Mouse (Mus musculus): ENCODE measurements around the gene Fam120a. TPM values are rescaled to one million over a fixed set of nuclear protein-coding genes. Genes with fewer than 3 reads are reported as not detected.

The Fam120a gene
- polyA plus RNA-seq, 1 experiment from 2014 or later: 17.3 TPM

DNA sequence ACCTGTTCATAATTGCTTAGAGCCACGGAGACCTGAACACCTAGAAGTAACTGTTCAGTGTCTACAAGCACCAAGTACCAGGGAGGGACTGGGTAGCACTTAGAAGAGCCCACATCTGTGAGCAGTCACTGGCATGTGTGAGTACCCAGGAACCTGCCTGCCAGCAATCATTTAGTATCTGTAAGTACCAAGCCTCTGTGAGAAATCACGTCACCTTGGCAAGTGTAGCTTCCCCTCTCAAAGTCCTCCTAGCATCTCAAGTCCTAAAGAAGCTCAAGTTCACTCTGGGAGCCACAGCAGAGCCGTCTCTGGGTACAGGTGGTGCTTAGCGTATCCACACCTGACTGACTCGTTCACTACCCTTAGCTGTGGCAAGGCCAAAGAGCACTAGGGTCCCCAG, 116.1 kb downstream of the Fam120a start:
- no peak for ATAC-seq (ENCODE audit: insufficient number of reproducible peaks, insufficient read depth, low FRiP score, low TSS enrichment, low read depth)
- Histone ChIP-seq H3K27me3 (no peaks in the 10 kb centered on the region), H3K27ac (no peak overlapping the region), H3K9ac (replicated peaks) (no peak overlapping the region), H3K4me3 (replicated peaks) (no peak overlapping the region), H3K36me3 (peaks cover 6% of the 10 kb centered on the region; the same call in 1 of the 2 replicates), H3K4me2 (no peak overlapping the region), H3K9me3 (no peaks in the 10 kb centered on the region), H3K4me1 (replicated peaks) (peaks cover 61% of the 10 kb centered on the region)
- WGBS: 87% methylated on average over 5 of the region's 5 CpGs

DNA sequence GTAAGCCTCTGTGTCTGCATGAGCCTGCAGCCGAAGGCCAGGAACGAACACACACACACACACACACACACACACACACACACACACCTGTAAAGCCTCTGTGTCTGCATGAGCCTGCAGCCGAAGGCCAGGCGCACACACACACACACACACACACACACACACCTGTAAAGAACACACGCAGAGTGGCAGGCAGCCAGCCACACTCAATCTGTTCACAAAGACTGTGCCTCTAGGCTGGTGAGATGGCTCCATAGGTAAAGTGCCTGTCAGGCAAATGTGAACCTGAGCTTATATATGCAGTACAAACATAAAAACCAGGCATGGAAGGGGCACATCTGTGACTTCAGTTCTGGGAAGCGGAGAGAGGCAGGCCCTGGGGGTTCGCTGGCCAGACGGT, 117.0 kb downstream of the Fam120a start:
- Histone ChIP-seq H3K27ac (peak overlapping the region; percentile 14; the same call in 1 of the 2 replicates), H3K9ac (replicated peaks) (no peak overlapping the region), H3K27me3 (no peaks in the 10 kb centered on the region), H3K9me3 (no peaks in the 10 kb centered on the region), H3K4me1 (replicated peaks) (peaks cover 58% of the 10 kb centered on the region), H3K4me3 (replicated peaks) (no peak overlapping the region), H3K36me3 (peaks cover 6% of the 10 kb centered on the region; the same call in 1 of the 2 replicates), H3K4me2 (no peak overlapping the region)
- WGBS: 79% methylated on average over 8 of the region's 8 CpGs
- no peak for ATAC-seq (ENCODE audit: insufficient number of reproducible peaks, insufficient read depth, low FRiP score, low TSS enrichment, low read depth)

DNA sequence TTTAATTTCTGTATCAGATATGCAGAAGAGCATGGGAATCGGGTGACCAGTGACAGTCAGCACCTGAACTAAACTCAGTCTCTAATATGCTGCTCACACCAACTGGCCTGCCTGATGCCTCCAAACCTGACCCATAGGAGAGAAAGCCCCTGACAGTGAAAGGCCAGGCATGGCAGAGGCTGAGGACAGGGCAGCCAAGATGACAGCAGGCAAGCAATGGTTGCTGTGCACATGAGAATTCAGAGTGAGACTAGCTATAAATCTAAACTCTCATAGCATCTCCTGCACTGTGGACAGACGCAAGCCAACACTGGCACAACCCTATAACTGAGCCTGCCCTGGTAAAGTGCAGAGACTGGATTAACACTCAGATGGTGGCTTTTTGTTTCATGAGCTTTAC, 117.5 kb downstream of the Fam120a start:
- no peaks in the 10 kb centered on the region for H3K27me3 ChIP-seq
- H3K4me3 ChIP-seq (replicated peaks): no peak overlapping the region
- H3K4me2 ChIP-seq: no peak overlapping the region
- WGBS: 80% methylated on average over 2 of the region's 2 CpGs
- H3K9ac ChIP-seq (replicated peaks): no peak overlapping the region
- H3K4me1 ChIP-seq (replicated peaks): peaks cover 55% of the 10 kb centered on the region
- H3K27ac ChIP-seq: peak overlapping the region; percentile 14; the same call in 1 of the 2 replicates
- peaks cover 6% of the 10 kb centered on the region; the same call in 1 of the 2 replicates for H3K36me3 ChIP-seq
- H3K9me3 ChIP-seq: no peaks in the 10 kb centered on the region
- no peak for ATAC-seq (ENCODE audit: insufficient number of reproducible peaks, insufficient read depth, low FRiP score, low TSS enrichment, low read depth)

DNA sequence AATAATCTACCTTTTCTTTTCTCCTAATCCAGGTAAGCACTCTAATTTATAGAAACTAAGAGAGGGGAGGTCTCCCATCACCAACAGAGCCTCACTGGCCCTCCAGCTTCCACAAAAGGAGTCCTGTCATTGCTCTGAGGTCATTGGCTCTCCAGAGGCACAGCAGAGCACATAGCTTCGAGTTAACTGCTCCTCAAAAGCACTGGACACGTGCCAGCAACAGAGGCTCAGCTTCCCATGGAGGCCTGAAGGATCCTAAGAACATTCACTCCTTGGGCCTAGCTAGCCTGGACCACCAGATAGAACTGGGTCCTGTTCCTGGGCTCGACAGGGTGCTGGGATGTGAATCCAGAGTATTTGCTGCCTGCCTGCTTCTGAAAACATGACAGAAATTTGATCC, 118.7 kb downstream of the Fam120a start:
- Histone ChIP-seq H3K4me2 (no peak overlapping the region), H3K36me3 (peaks cover 6% of the 10 kb centered on the region; the same call in 1 of the 2 replicates), H3K9ac (replicated peaks) (no peak overlapping the region), H3K4me1 (replicated peaks) (peaks cover 53% of the 10 kb centered on the region), H3K9me3 (no peaks in the 10 kb centered on the region), H3K27me3 (no peaks in the 10 kb centered on the region), H3K4me3 (replicated peaks) (no peak overlapping the region), H3K27ac (peak overlapping the region; percentile 51)
- WGBS: 36% methylated on average over 3 of the region's 3 CpGs
- ATAC-seq (ENCODE audit: insufficient number of reproducible peaks, insufficient read depth, low FRiP score, low TSS enrichment, low read depth): no peak

DNA sequence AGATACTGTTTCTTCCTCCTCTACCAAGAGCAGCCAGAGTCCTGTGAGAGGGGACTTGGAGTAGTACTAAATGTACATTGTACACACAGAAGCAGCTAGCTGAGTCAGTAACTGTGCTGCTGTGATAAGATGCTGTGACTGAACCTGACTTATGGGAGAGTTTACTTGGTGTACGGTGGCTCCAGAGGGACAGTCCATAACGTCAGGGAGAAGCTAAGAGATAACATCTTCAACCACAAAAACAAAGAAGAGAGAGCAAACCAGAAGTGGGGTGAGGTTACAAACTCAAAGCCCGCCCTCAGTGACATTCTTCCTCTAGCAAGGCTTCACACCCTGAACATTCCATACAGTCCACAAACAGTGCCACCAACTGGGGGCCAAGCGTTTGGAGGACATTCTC, 122.5 kb downstream of the Fam120a start:
- Histone ChIP-seq H3K27ac (no peak overlapping the region), H3K27me3 (no peaks in the 10 kb centered on the region), H3K4me1 (replicated peaks) (peaks cover 26% of the 10 kb centered on the region), H3K36me3 (peaks cover 6% of the 10 kb centered on the region; the same call in 1 of the 2 replicates), H3K9ac (replicated peaks) (no peak overlapping the region), H3K9me3 (no peaks in the 10 kb centered on the region), H3K4me3 (replicated peaks) (no peak overlapping the region), H3K4me2 (no peak overlapping the region)
- ATAC-seq (ENCODE audit: insufficient number of reproducible peaks, insufficient read depth, low FRiP score, low TSS enrichment, low read depth): no peak
- 79% methylated on average over 4 of the region's 4 CpGs for WGBS

DNA sequence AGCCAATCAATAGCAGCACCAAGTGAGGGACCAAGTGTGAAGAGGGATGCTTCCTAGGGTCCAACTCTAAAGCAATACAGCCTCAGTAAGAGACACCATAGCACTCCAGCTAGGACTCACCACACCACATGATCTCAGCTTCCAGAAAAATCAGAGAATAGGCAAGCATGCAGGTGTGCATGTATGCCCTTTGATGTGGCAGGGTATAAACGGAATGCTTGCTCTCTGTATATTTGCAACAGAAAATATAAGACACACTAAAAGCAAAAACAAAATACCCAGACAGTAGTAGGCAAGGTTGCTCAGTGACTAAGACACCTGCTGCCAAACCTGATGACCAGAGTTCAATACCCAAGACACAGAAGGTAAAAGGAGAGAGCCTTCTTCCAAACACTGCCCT, 124.3 kb downstream of the Fam120a start:
- H3K27ac ChIP-seq: no peak overlapping the region
- H3K4me3 ChIP-seq (replicated peaks): no peak overlapping the region
- no peak for ATAC-seq (ENCODE audit: insufficient number of reproducible peaks, insufficient read depth, low FRiP score, low TSS enrichment, low read depth)
- H3K27me3 ChIP-seq: no peaks in the 10 kb centered on the region
- H3K36me3 ChIP-seq: peaks cover 4% of the 10 kb centered on the region; the same call in 1 of the 2 replicates
- WGBS: 79% methylated on average over 1 of the region's 1 CpGs
- H3K4me2 ChIP-seq: no peak overlapping the region
- H3K9ac ChIP-seq (replicated peaks): no peak overlapping the region
- H3K4me1 ChIP-seq (replicated peaks): peaks cover 10% of the 10 kb centered on the region; the same call in 1 of the 2 replicates
- no peaks in the 10 kb centered on the region for H3K9me3 ChIP-seq

DNA sequence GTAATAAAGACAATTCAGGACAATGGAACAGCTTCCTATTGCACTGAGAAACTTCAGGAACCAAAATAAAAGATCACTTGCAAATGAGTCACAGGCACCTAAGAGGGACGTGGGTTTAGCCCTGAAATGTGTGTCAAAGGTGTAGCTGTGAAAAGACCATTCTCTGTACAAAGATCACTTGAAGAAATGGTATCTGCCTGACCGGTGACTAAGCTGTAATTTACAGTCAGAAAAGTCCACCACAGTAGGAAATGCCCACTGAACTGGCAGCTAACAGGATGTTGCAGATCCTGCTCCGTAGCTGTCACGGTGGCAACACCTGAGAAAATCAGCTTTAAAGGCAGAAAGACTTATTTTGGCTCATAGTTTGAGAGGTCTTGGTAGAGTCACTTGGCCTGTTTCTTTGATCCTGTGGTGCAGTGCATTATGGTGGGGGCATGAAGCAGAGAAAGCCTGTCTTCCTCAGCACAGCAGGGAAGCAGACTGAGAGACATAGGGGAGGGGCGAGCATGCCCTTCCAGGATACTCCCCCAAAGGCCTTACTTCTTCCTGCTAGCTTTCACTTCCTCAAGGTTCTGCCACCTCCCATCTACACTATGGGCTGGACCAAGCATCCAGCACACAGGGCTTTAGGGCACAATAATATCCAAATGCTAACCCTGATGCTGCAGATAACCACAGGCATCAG, 125.8 kb downstream of the Fam120a start:
- ATAC-seq (ENCODE audit: insufficient number of reproducible peaks, insufficient read depth, low FRiP score, low TSS enrichment, low read depth): no peak
- 79% methylated on average over 5 of the region's 5 CpGs for WGBS
- Histone ChIP-seq H3K27me3 (no peaks in the 10 kb centered on the region), H3K9ac (replicated peaks) (no peak overlapping the region), H3K9me3 (no peaks in the 10 kb centered on the region), H3K27ac (no peak overlapping the region), H3K4me2 (no peak overlapping the region), H3K4me1 (replicated peaks) (0 out of 2 replicates have a peak, but pooled peaks cover 6% of the 10 kb centered on the region), H3K36me3 (no peaks in the 10 kb centered on the region), H3K4me3 (replicated peaks) (no peak overlapping the region)

DNA sequence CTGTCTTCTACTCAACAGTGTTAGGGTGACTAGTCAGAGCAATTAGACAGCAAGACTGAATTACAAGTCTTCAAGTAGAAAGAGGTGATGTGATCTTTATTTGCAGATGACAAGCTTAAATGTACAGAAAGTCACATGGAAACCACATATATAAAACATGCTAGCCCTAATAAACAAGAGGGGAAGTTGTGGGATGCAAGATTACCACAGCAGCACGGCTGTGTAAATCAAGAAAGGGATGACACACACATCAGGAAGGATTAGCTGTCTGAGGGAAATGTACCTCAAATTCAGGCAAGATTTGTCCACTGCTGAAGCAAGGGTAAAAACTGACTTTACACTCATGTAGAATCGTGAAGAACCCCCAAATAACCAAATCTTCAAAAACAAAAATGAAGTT, 129.5 kb downstream of the Fam120a start:
- Histone ChIP-seq H3K9me3 (no peaks in the 10 kb centered on the region), H3K27ac (no peak overlapping the region), H3K27me3 (no peaks in the 10 kb centered on the region), H3K9ac (replicated peaks) (no peak overlapping the region), H3K4me3 (replicated peaks) (no peak overlapping the region), H3K36me3 (peaks cover 18% of the 10 kb centered on the region), H3K4me2 (no peak overlapping the region), H3K4me1 (replicated peaks) (0 out of 2 replicates have a peak, but pooled peaks cover 6% of the 10 kb centered on the region)
- no peak for ATAC-seq (ENCODE audit: insufficient number of reproducible peaks, insufficient read depth, low FRiP score, low TSS enrichment, low read depth)
- WGBS: 88% methylated on average over 2 of the region's 2 CpGs

DNA sequence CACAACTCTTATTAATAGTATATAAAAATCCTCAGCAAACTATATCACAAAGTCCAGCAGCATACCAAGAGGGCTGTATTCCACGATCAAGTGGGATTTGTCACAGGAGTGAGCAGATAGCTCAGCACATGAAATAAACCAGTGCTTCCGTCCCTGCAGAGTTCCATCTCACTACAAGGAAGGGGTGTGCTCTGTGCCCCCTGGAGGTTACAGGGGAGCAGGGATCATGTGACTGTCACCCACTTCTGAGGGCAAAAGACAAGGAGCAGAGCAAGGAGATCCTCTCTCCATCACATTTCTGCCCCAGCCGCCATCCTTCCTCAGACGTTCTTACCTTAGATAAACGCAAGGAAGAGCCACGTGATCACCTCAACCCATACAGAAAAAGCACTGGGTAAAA, 130.3 kb downstream of the Fam120a start:
- H3K9ac ChIP-seq (replicated peaks): no peak overlapping the region
- H3K4me1 ChIP-seq (replicated peaks): 0 out of 2 replicates have a peak, but pooled peaks cover 6% of the 10 kb centered on the region
- H3K9me3 ChIP-seq: no peaks in the 10 kb centered on the region
- no peak overlapping the region for H3K4me2 ChIP-seq
- H3K4me3 ChIP-seq (replicated peaks): no peak overlapping the region
- WGBS: 78% methylated on average over 6 of the region's 6 CpGs
- no peaks in the 10 kb centered on the region for H3K27me3 ChIP-seq
- H3K27ac ChIP-seq: no peak overlapping the region
- ATAC-seq (ENCODE audit: insufficient number of reproducible peaks, insufficient read depth, low FRiP score, low TSS enrichment, low read depth): no peak
- peaks cover 25% of the 10 kb centered on the region for H3K36me3 ChIP-seq

DNA sequence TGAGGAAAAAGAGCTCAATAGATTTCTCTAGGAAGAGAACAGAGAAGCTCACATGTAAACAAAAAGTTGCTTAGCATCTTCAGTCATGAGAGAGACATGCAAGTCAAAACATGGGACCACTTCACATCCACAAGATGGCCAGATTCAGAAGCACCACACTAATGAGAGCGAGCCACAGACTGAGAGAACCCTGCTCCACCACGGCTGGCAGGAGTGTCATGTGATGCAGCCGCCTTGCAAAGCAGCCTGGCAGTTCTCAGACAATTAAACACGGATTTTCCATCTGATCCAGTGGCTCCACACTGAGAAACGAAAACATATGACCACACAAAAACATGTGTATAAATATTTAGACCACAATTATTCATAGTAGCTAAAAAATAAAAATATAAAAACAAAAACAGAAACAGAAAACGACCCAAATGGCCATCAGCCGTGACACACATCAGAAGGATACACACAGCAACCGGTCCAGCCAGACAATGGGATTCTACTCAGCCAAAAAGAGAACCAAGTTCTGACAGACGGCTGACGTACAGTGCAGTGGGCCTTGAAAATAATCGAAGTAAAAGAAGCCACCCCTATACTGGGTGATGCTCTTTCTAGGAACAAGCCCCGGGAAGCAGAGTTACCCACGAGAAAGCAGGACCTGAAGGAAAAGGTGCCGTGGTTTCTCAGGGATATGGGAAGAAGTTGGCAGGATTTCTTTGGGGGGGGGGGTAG, 137.1 kb downstream of the Fam120a start:
- H3K4me3 ChIP-seq (replicated peaks): no peak overlapping the region
- H3K9me3 ChIP-seq: no peaks in the 10 kb centered on the region
- WGBS: 83% methylated on average over 14 of the region's 14 CpGs
- H3K9ac ChIP-seq (replicated peaks): no peak overlapping the region
- no peaks in the 10 kb centered on the region for H3K27me3 ChIP-seq
- no peak overlapping the region for H3K4me2 ChIP-seq
- H3K27ac ChIP-seq: no peak overlapping the region
- no peak for ATAC-seq (ENCODE audit: insufficient number of reproducible peaks, insufficient read depth, low FRiP score, low TSS enrichment, low read depth)
- H3K36me3 ChIP-seq: peaks cover 90% of the 10 kb centered on the region
- no peaks in the 10 kb centered on the region for H3K4me1 ChIP-seq (replicated peaks)

DNA sequence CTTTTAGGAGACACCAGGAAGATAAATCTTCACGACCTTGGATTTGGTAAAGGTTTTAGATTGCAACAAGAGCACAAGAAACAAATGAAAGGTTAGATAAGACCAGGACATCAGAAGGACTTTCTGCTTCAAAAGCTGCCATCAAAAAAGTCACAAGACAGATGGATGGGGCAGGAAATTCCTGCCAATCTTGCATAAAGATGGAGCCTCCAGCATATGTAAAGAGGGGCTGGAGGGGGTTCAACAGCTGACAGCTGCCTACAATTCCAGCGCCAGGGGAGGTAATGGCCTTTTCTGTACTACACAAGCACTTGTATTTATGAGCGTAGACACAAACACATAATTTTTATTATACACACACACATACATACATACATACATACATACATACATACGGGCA, 138.0 kb downstream of the Fam120a start:
- no peak overlapping the region for H3K27ac ChIP-seq
- no peaks in the 10 kb centered on the region for H3K9me3 ChIP-seq
- no peak overlapping the region for H3K4me3 ChIP-seq (replicated peaks)
- 92% methylated on average over 4 of the region's 4 CpGs for WGBS
- no peak for ATAC-seq (ENCODE audit: insufficient number of reproducible peaks, insufficient read depth, low FRiP score, low TSS enrichment, low read depth)
- H3K4me2 ChIP-seq: no peak overlapping the region
- no peak overlapping the region for H3K9ac ChIP-seq (replicated peaks)
- H3K36me3 ChIP-seq: peaks cover 96% of the 10 kb centered on the region
- H3K27me3 ChIP-seq: no peaks in the 10 kb centered on the region
- H3K4me1 ChIP-seq (replicated peaks): no peaks in the 10 kb centered on the region

Data from limb, embryonic 12.5 days (tissue).